Mouse (Mus musculus): ENCODE measurements around the gene Stt3b.

DNA sequence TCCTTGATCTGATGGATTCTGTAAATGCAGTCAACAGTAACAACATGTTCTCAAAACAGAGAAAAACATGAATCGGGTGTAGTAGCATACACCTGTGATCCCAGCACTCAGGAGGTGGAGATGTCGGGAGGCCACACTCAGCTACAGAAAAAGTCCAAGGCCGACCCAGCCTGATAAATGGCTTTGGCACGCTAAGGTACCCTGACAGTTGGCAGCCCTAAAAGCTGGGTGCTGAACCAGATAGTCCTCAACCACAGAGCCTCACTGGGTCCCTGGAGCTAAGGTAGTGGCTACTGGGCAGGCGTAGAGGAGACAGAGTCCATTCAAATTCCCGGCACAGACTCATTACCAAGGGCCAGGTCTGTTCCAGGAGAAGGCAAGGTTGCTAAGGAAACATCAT lies 109.0 kb downstream of the Stt3b start:
- TF ChIP-seq FLI1 (IDR thresholded peaks at IDR 0.05; ENCODE audit: low read length) (no peak), GATA1 (IDR thresholded peaks at IDR 0.05; ENCODE audit: borderline replicate concordance, low read length) (no peak)

Measured in megakaryocyte, embryonic 14.5 days (primary cell).